Mouse (Mus musculus) ovary, adult 2 months (tissue): Measurements from ENCODE around the gene Impdh2. TPM values are rescaled to one million over a fixed set of nuclear protein-coding genes. Genes with fewer than 3 reads are reported as not detected.

Experiments
- polyA plus RNA-seq: library from polyadenylated mRNA; depleted of rRNA; stranded (reverse); fragments of >200 nt; gene quantifications from 2 replicates; pipeline ENCODE4 v1.2.3, GENCODE M21; 2012; rRNA removed

Impdh2 gene
- polyA plus RNA-seq = 174 and 241 TPM in 2 replicates

GRCm38 (mm10) chr9:108560227-108560841, at the start of gene Impdh2:
Gene Impdh2 (plus strand): TSS chr9:108560286.

GRCm38 (mm10) chr9:108516380-108517251, 43.5 kb upstream of the Impdh2 start, which contains the start of gene Qrich1:
Gene Qrich1 (plus strand): TSS chr9:108516806.

DNA sequence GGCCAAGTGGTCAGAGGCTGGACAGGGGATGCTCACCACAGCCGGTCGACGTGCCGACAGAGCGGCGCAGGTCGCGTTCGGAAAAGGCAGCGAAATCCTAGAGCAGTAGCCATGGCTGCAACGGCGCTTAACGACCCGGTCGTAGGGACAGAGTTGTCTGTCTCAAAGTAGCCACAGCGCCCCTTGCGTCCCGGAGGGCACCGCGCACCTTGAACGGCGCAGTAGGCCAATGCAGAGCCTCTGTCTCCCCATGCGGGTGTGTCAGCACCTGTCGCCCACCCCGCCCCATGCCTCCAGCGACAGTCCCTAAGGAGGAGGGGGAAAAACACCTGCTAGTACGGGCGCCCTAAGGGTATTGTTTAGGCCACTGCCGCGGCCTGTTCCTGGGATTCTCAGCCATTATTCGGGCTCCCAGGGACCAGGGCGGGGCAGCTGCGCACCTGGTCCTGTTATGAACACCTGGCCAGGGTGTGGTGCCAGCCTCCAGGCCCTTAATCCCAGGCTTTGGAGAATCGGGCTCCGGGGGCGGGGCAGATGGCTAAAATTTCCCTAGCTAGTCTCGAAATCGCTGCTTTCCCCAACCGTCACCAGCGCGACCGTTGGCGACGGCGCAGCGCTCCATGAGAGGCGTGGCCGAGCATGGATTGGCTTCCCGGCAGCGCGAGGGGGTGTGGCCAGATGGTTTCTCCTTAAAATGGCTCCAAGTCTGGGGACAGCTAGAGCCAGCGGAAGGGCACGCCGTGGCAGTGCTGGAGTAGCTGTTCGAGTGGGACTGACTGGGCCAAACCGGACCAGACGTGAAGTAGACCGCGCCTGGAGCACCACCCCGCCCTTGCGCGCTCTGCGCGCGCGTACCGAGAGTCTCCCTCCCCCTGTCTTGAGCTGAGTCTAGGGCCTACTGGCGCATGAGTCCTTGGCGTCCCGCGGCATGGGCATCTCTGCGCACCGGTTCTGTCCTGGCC, 7.0 kb downstream of the Impdh2 start, which contains the start of gene Ndufaf3:
Ndufaf3 (minus strand) TSS at position 620 of the 962 bp plus-strand sequence.

GRCm38 (mm10) chr9:108569381-108570206, 9.5 kb downstream of the Impdh2 start, which contains the start of gene Dalrd3:
Gene Dalrd3 (plus strand): TSS chr9:108569886.

DNA sequence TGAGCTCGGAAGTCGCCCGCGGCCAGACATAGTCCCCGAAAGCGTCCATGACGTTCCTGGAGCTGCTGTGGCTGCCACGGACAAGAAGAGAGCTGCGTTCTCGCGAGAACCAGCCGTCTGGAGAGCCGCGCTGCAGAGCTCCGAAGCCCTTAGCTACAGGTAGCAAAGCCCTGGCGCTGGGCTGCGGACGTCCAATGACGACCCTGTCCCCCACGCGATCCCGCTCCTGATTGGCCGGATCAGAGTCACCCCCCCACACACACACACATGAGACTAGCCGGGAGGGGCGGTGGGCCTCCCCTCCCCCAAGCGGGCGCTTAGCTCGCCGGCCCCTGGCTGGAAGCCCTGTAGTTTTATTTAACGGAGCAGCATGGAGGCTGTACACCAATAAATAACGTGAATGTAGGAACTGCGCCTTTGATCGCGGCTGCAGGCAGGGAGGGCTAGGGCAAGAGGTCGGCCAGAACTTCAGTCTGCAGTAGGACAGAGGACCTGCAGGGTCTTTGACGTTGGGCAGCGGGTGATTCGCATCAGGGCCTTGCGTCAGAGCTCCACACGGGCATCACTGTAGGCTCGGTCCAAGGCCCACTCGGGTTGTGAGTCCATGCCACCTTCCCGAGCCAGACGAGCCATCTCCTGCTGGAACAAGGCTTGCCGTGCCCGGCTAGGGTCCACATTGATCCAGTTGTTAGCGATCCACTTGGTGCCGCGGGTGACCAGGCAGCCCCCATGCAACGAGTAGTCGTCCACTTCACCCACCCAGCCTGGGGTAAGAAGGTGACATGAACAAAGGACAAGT, 18.7 kb downstream of the Impdh2 start, which contains the start of gene Wdr6:
Wdr6 (minus strand) TSS at position 195 of the 799 bp plus-strand sequence.

GRCm38 (mm10) chr9:108596998-108597764, 37.1 kb downstream of the Impdh2 start, which contains the start of gene P4htm:
Gene P4htm (minus strand): TSS chr9:108597667.

Other genes starting within 250 kb of the Impdh2 start
- 1,075 and 1,331 TPM in 2 replicates for gene Gpx1, start 221.4 kb upstream of the Impdh2 start, polyA plus RNA-seq
- 57.3 and 69.2 TPM in 2 replicates for gene Usp4, start 212.4 kb upstream of the Impdh2 start, polyA plus RNA-seq
- 0.59 and 0.73 TPM in 2 replicates for gene 1700102P08Rik, start 167.5 kb upstream of the Impdh2 start, polyA plus RNA-seq
- 0.05 and 0.08 TPM in 2 replicates for gene Ccdc36, start 131.8 kb upstream of the Impdh2 start, polyA plus RNA-seq
- not detected in 2 replicates for gene BC048562, start 123.8 kb upstream of the Impdh2 start, polyA plus RNA-seq
- gene Ccdc71, start 99.8 kb upstream of the Impdh2 start, polyA plus RNA-seq = 33.6 and 34.2 TPM in 2 replicates
- gene Klhdc8b, start 98.7 kb upstream of the Impdh2 start, polyA plus RNA-seq = 92.6 and 96.4 TPM in 2 replicates
- gene Lamb2, start 80.5 kb upstream of the Impdh2 start, polyA plus RNA-seq = 288 and 298 TPM in 2 replicates
- 218 and 280 TPM in 2 replicates for gene Usp19, start 69.7 kb upstream of the Impdh2 start, polyA plus RNA-seq
- gene Qars, start 52.6 kb upstream of the Impdh2 start, polyA plus RNA-seq = 293 and 360 TPM in 2 replicates
- 143 and 200 TPM in 2 replicates for gene Qrich1, start 43.5 kb upstream of the Impdh2 start, polyA plus RNA-seq
- gene Ndufaf3, start 7.1 kb downstream of the Impdh2 start, polyA plus RNA-seq = 38.7 and 43.7 TPM in 2 replicates
- gene Dalrd3, start 9.6 kb downstream of the Impdh2 start, polyA plus RNA-seq = 275 and 288 TPM in 2 replicates
- gene Wdr6, start 18.5 kb downstream of the Impdh2 start, polyA plus RNA-seq = 138 and 143 TPM in 2 replicates
- gene P4htm, start 37.4 kb downstream of the Impdh2 start, polyA plus RNA-seq = 26.4 and 28.4 TPM in 2 replicates
- 31.7 and 31.8 TPM in 2 replicates for gene Arih2, start 89.1 kb downstream of the Impdh2 start, polyA plus RNA-seq
- gene Slc25a20, start 101.8 kb downstream of the Impdh2 start, polyA plus RNA-seq = 19.7 and 26.4 TPM in 2 replicates
- gene Prkar2a, start 129.0 kb downstream of the Impdh2 start, polyA plus RNA-seq = 19.8 and 24.9 TPM in 2 replicates
- gene Ip6k2, start 223.5 kb downstream of the Impdh2 start, polyA plus RNA-seq = 128 and 140 TPM in 2 replicates
- gene Nckipsd, start 248.1 kb downstream of the Impdh2 start, polyA plus RNA-seq = 45.7 and 67.4 TPM in 2 replicates